Mouse (Mus musculus): ENCODE results near the gene Usp36. TPM values are rescaled to one million over a fixed set of nuclear protein-coding genes. Genes with fewer than 3 reads are reported as not detected.

The Usp36 gene
- polyA plus RNA-seq, 1 experiment from 2014 or later, result 16.3 TPM

GRCm38 (mm10) chr11:118265621-118266020 is 24.4 kb downstream of the Usp36 start:
- Histone ChIP-seq H3K9me3 (no peaks in the 10 kb centered on the region), H3K36me3 (peaks cover 98% of the 10 kb centered on the region), H3K27me3 (no peaks in the 10 kb centered on the region), H3K9ac (replicated peaks) (no peak overlapping the region), H3K4me1 (replicated peaks) (no peaks in the 10 kb centered on the region), H3K4me3 (replicated peaks) (no peak overlapping the region), H3K27ac (no peak overlapping the region), H3K4me2 (replicated peaks) (no peak overlapping the region)
- no peak for ATAC-seq
- WGBS, result 94% methylated on average over 11 of the region's 11 CpGs

GRCm38 (mm10) chr11:118263146-118263545 is 26.9 kb downstream of the Usp36 start:
- Histone ChIP-seq H3K9me3 (no peaks in the 10 kb centered on the region), H3K4me1 (replicated peaks) (no peaks in the 10 kb centered on the region), H3K27me3 (no peaks in the 10 kb centered on the region), H3K9ac (replicated peaks) (no peak overlapping the region), H3K4me2 (replicated peaks) (no peak overlapping the region), H3K27ac (peak overlapping the region; percentile 30), H3K4me3 (replicated peaks) (no peak overlapping the region), H3K36me3 (peaks cover 99% of the 10 kb centered on the region)
- ATAC-seq, result no peak
- 77% methylated on average over 5 of the region's 5 CpGs for WGBS

GRCm38 (mm10) chr11:118260081-118260480 is 30.0 kb downstream of the Usp36 start:
- WGBS, result 95% methylated on average over 8 of the region's 8 CpGs
- H3K4me3 ChIP-seq (replicated peaks), result no peak overlapping the region
- H3K27me3 ChIP-seq, result no peaks in the 10 kb centered on the region
- H3K27ac ChIP-seq, result no peak overlapping the region
- H3K36me3 ChIP-seq, result peaks cover 88% of the 10 kb centered on the region
- no peaks in the 10 kb centered on the region for H3K4me1 ChIP-seq (replicated peaks)
- ATAC-seq, result no peak
- no peak overlapping the region for H3K4me2 ChIP-seq (replicated peaks)
- no peak overlapping the region for H3K9ac ChIP-seq (replicated peaks)
- H3K9me3 ChIP-seq, result no peaks in the 10 kb centered on the region

- Histone ChIP-seq H3K36me3 (peaks cover 82% of the 10 kb centered on the region), H3K4me3 (replicated peaks) (no peak overlapping the region), H3K9me3 (no peaks in the 10 kb centered on the region), H3K4me2 (replicated peaks) (no peak overlapping the region), H3K4me1 (replicated peaks) (peaks cover 5% of the 10 kb centered on the region; the same call in 1 of the 2 replicates), H3K27ac (no peak overlapping the region), H3K9ac (replicated peaks) (no peak overlapping the region), H3K27me3 (no peaks in the 10 kb centered on the region)
- 97% methylated on average over 8 of the region's 8 CpGs for WGBS
- ATAC-seq, result no peak
These were observed 30.5 kb downstream of the Usp36 start for GRCm38 (mm10) chr11:118259580-118259979.

GRCm38 (mm10) chr11:118256371-118256770 is 33.7 kb downstream of the Usp36 start:
- ATAC-seq, result no peak
- H3K27me3 ChIP-seq, result no peaks in the 10 kb centered on the region
- H3K27ac ChIP-seq, result no peak overlapping the region
- H3K9me3 ChIP-seq, result no peaks in the 10 kb centered on the region
- peaks cover 17% of the 10 kb centered on the region; the same call in 1 of the 2 replicates for H3K4me1 ChIP-seq (replicated peaks)
- H3K36me3 ChIP-seq, result peaks cover 50% of the 10 kb centered on the region
- no peak overlapping the region for H3K4me3 ChIP-seq (replicated peaks)
- 89% methylated on average over 7 of the region's 7 CpGs for WGBS
- no peak overlapping the region for H3K4me2 ChIP-seq (replicated peaks)
- H3K9ac ChIP-seq (replicated peaks), result no peak overlapping the region

GRCm38 (mm10) chr11:118254159-118254951 is 35.7 kb downstream of the Usp36 start:
- no peak overlapping the region for H3K4me2 ChIP-seq (replicated peaks)
- peaks cover 17% of the 10 kb centered on the region; the same call in 1 of the 2 replicates for H3K4me1 ChIP-seq (replicated peaks)
- H3K36me3 ChIP-seq, result peaks cover 30% of the 10 kb centered on the region
- H3K4me3 ChIP-seq (replicated peaks), result no peak overlapping the region
- WGBS, result 45% methylated on average over 15 of the region's 15 CpGs
- H3K27ac ChIP-seq, result peak overlapping the region; percentile 74
- no peak overlapping the region for H3K9ac ChIP-seq (replicated peaks)
- peak; percentile 57; the same call in 1 of the 2 replicates for ATAC-seq
- H3K9me3 ChIP-seq, result no peaks in the 10 kb centered on the region
- H3K27me3 ChIP-seq, result no peaks in the 10 kb centered on the region

- Histone ChIP-seq H3K9me3 (no peaks in the 10 kb centered on the region), H3K9ac (replicated peaks) (no peak overlapping the region), H3K27me3 (no peaks in the 10 kb centered on the region), H3K36me3 (peaks cover 23% of the 10 kb centered on the region), H3K4me1 (replicated peaks) (peaks cover 23% of the 10 kb centered on the region), H3K27ac (peak overlapping the region; percentile 74), H3K4me3 (replicated peaks) (no peak overlapping the region), H3K4me2 (replicated peaks) (no peak overlapping the region)
- 88% methylated on average over 7 of the region's 7 CpGs for WGBS
- ATAC-seq, result no peak
These were observed 36.4 kb downstream of the Usp36 start for GRCm38 (mm10) chr11:118253447-118254158.

- H3K9ac ChIP-seq (replicated peaks), result 0 out of 2 replicates have a peak overlapping the region, but pooled peaks have one; percentile 17
- WGBS, result 1% methylated on average over 5 of the region's 5 CpGs
- peak; percentile 16 for ATAC-seq
These were observed 41.0 kb downstream of the Usp36 start for GRCm38 (mm10) chr11:118249012-118249383.

GRCm38 (mm10) chr11:118248150-118249011 is 41.7 kb downstream of the Usp36 start, which contains the start of gene Cyth1:
Gene Cyth1, minus strand, starts transcription at chr11:118248592.
- WGBS, result under 1% methylated on average over 85 of the region's 86 CpGs
- H3K36me3 ChIP-seq, result no peaks in the 10 kb centered on the region
- peaks cover 22% of the 10 kb centered on the region for H3K4me1 ChIP-seq (replicated peaks)
- no peaks in the 10 kb centered on the region for H3K9me3 ChIP-seq
- H3K4me2 ChIP-seq (replicated peaks), result peak within 1 kb of the TSS; percentile 95
- H3K4me3 ChIP-seq (replicated peaks), result peak within 1 kb of the TSS; percentile 84
- peak; percentile 94 for ATAC-seq
- H3K27ac ChIP-seq, result peak within 1 kb of the TSS; percentile 63
- H3K9ac ChIP-seq (replicated peaks), result peak within 1 kb of the TSS; percentile 91
- H3K27me3 ChIP-seq, result no peaks in the 10 kb centered on the region

More at GRCm38 (mm10) chr11:118249012-118249383, 41.0 kb downstream of the Usp36 start:
- Histone ChIP-seq H3K4me1 (replicated peaks) (peaks cover 28% of the 10 kb centered on the region), H3K27me3 (no peaks in the 10 kb centered on the region), H3K4me3 (replicated peaks) (peak overlapping the region; percentile 84), H3K36me3 (no peaks in the 10 kb centered on the region), H3K4me2 (replicated peaks) (peak overlapping the region; percentile 95), H3K27ac (peak overlapping the region; percentile 52), H3K9me3 (no peaks in the 10 kb centered on the region)

GRCm38 (mm10) chr11:118247359-118248095 is 42.5 kb downstream of the Usp36 start:
- H3K4me3 ChIP-seq (replicated peaks), result peak overlapping the region; percentile 84
- no peaks in the 10 kb centered on the region for H3K36me3 ChIP-seq
- H3K4me1 ChIP-seq (replicated peaks), result peaks cover 22% of the 10 kb centered on the region
- peak overlapping the region; percentile 95 for H3K4me2 ChIP-seq (replicated peaks)
- peak overlapping the region; percentile 63 for H3K27ac ChIP-seq
- peak overlapping the region; percentile 91 for H3K9ac ChIP-seq (replicated peaks)
- WGBS, result 2% methylated on average over 43 of the region's 43 CpGs
- H3K27me3 ChIP-seq, result no peaks in the 10 kb centered on the region
- H3K9me3 ChIP-seq, result no peaks in the 10 kb centered on the region
- peak; percentile 15 for ATAC-seq

- no peak overlapping the region for H3K27ac ChIP-seq
- H3K9me3 ChIP-seq, result no peaks in the 10 kb centered on the region
- no peak for ATAC-seq
- 55% methylated on average over 5 of the region's 5 CpGs for WGBS
- H3K9ac ChIP-seq (replicated peaks), result peak overlapping the region; percentile 91
- peaks cover 29% of the 10 kb centered on the region for H3K4me1 ChIP-seq (replicated peaks)
- H3K27me3 ChIP-seq, result no peaks in the 10 kb centered on the region
- H3K4me2 ChIP-seq (replicated peaks), result peak overlapping the region; percentile 95
- peak overlapping the region; percentile 84 for H3K4me3 ChIP-seq (replicated peaks)
- no peaks in the 10 kb centered on the region for H3K36me3 ChIP-seq
These were observed 43.3 kb downstream of the Usp36 start for GRCm38 (mm10) chr11:118246724-118247123.

Data from midbrain, embryonic 13.5 days (tissue).